Mouse (Mus musculus) heart, postnatal 0 days (tissue): ENCODE measurements around the gene Pard3b.

Source experiments
- CTCF ChIP-seq: IDR thresholded peaks from 2 replicates; pipeline ENCODE4 v1.5.1; 2016; ENCODE audit warnings: antibody characterized with exemption, control low read depth, low read depth
- EP300 ChIP-seq: IDR thresholded peaks from 2 replicates; pipeline ENCODE4 v1.6.1; 2016; ENCODE audit warnings: antibody characterized with exemption, low read depth

GRCm38 (mm10) chr1:62213285-62213684 is 574.7 kb downstream of the Pard3b start:
- TF ChIP-seq CTCF, result no peak
- no peak for TF ChIP-seq EP300
